Mouse (Mus musculus): ENCODE results near the gene Gm8947.

The Gm8947 gene

DNA sequence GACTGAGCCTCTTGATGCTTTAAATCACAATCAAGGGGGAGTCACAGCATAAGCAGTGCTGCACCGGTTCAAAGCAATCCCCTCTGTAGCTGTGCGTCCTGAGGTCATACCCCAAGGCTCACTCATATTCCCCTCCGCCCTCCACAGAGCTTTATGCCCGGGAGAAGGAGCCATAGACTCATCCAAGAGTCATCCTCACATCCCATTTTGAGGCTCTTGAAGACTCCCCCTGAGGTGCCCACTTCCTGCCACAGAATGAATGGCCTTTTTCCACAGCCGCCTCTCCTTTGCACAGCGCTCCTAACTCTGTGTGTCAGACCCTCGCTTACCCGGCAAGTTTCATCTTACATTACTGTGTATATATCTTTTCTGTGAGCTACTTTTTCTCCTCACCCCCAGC lies 35.3 kb downstream of the Gm8947 start:
- no peak for DNase-seq (ENCODE audit: low spot score)

DNA sequence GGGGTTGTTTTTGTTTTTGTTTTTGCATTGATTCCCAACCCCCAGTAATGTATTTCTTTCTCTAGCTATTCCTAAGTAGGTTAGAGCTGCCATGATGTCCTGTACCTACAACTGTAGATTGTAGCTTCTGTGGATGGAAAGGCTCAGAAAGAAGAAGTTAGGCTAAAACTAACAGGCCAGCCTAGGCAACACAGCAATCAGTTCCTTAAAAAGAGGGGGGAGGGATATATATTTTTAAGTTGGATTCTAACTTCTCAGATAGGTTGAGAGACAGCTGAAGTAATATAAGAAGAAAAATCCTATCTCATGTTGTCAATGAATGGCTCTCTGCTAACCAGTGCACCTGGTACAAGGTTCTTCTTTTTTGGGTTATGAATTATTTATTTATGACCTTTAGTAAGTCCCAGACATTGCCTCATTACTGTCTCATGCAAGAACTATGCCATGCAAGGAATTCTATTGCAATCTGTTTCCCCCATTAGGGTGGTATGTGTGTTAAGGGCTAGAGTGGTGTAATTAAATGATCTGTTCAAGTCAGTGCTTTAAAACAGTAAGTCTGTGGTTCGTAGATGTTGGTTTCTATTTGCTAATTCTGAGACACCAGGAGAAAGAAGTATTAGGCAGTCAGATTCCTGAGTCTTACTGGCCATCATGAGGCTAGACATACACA lies 36.3 kb downstream of the Gm8947 start:
- DNase-seq (ENCODE audit: low spot score), result no peak

DNA sequence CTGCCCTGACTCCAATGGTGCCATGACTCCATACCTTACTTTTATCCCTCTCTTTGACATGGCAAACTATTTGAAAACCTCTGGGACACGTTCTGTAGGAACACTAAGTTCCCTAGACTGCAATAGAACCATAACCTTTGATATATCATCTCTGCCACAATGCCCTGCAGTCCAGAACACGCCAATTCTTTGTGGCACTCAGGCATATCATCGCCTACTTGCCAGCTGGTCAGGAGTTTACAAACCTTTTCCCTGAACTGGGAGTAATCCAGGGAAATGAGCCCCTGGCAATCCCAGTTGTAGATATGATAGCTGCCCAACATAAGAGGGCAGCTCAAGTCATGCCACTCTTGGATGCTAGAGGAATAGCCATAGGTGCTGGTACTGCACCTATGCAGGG lies 40.2 kb downstream of the Gm8947 start:
- DNase-seq (ENCODE audit: low spot score), result no peak

GRCm38 (mm10) chr1:151233756-151234155 lies 41.6 kb downstream of the Gm8947 start:
- DNase-seq (ENCODE audit: low spot score), result no peak

- DNase-seq (ENCODE audit: low spot score), result no peak
Measured at GRCm38 (mm10) chr1:151235574-151235973, 43.4 kb downstream of the Gm8947 start.

GRCm38 (mm10) chr1:151236141-151236930 lies 44.2 kb downstream of the Gm8947 start:
- peak; percentile 18 for DNase-seq (ENCODE audit: low spot score)

DNA sequence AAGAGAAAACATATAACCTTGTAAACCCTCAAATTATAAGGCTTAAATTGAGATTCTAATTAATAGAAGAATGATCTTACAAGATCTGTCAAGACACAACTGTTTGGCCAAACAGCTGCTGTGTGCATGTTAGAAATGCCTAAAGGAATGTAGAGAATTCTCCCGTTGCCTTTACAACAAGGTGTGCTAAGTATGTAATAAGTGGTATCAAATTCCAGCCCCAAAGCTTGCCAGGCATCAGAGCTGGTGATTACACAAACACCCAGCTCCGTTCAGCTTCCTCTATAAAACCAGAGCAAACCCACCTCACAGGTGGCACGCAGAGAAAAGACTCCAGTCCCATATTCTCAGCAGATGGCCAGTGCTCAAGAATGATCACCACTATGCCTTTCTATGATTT lies 45.6 kb downstream of the Gm8947 start:
- no peak for DNase-seq (ENCODE audit: low spot score)

DNA sequence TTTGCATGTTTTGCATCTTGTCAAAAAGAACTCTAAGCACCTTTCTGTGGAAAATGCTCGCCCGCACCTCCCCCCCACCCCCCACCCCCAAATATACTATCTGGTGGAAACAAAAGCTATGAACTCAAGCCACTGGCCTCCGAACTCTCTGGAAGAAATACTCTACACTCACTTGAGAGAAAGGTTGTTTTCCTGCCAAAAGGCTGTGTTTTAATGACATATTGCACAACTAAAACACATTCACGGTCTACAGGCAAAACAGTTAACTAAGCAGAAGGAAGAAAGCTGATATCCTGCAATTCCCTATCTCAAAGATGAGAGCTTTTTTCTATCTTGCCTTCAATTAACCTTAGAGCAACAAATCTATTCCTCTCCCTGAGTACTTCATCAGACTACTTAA lies 51.2 kb downstream of the Gm8947 start:
- DNase-seq (ENCODE audit: low spot score), result no peak
